In the genomic region with DNA sequence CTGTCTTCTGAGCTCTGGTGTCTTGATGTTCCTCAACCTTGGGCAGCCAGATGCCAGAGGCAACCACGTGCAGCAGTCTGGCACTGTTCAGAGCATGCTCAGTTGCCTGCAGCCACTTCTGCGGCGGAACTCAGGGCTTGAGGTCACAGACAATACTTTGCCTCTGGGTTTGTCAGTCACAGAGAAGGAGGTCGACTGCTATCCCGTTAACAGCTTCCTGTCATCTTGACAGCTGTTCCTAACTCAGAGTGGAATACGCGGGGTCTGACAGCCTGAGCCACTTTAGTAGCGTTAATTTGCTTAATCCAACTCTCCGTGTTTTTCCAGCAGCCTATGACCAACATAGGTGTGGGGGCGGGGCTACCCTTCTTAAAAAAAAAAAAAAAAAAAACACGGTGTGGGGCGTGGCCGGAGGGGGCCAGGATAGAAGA, we compare ENCODE assay signal across 8 mouse cellular contexts. TPM values are rescaled to one million over a fixed set of nuclear protein-coding genes. Genes with fewer than 3 reads are reported as not detected.
DNase-seq lines count a peak whose midpoint lies in the region; ATAC-seq and TF ChIP-seq lines count a peak whose summit lies in the region.

No protein-coding gene starts in this region.

- no peak for ATAC-seq in lung, embryonic 14.5 days (ENCODE audit: insufficient read depth)

- H3K4me1 ChIP-seq in hindbrain, embryonic 10.5 days (replicated peaks): peaks cover 26% of the 10 kb centered on the region; the same call in 1 of the 2 replicates
- H3K4me1 ChIP-seq in lung, embryonic 14.5 days (ENCODE audit: insufficient read depth): no peaks in the 10 kb centered on the region; the same call in 1 of the 2 replicates
- H3K4me1 ChIP-seq in olfactory bulb, adult 2 months (ENCODE audit: control insufficient read depth, insufficient read depth, low read length): peaks cover 6% of the 10 kb centered on the region

- no peak overlapping the region for H3K27ac ChIP-seq in hindbrain, embryonic 10.5 days
- no peak overlapping the region for H3K27ac ChIP-seq in lung, embryonic 14.5 days (ENCODE audit: low read depth)
- peak overlapping the region; percentile 74 for H3K27ac ChIP-seq in olfactory bulb, adult 2 months (ENCODE audit: insufficient read depth, low read depth, low read length)

- H3K4me3 ChIP-seq in hindbrain, embryonic 10.5 days: peak overlapping the region; percentile 74
- H3K4me3 ChIP-seq in lung, embryonic 14.5 days (ENCODE audit: low read depth, low read length): peak overlapping the region; percentile 26
- peak overlapping the region; percentile 17 for H3K4me3 ChIP-seq in olfactory bulb, adult 2 months (ENCODE audit: insufficient read depth, low read depth, low read length)

- peak; percentile 94 for DNase-seq in Muller cell, postnatal 12 days (ENCODE audit: inconsistent ontology term)
- DNase-seq in cerebellum, adult 9-10 months: peak; percentile 88
- peak; percentile 68 to 83 for DNase-seq in frontal cortex, adult 2 months (ENCODE audit: extremely low spot score in 1 of 2, low spot score in 1 of 2)
- DNase-seq in hindbrain, embryonic 10.5 days (ENCODE audit: low spot score): peak; percentile 73
- peak; percentile 78 for DNase-seq in layer of hippocampus, adult 9-10 months (ENCODE audit: low spot score)
- DNase-seq in lung, embryonic 14.5 days: peak; percentile 75
- peak; percentile 58 for DNase-seq in urinary bladder, adult 2 months (ENCODE audit: low spot score)

- H3K27me3 ChIP-seq in hindbrain, embryonic 10.5 days (ENCODE audit: insufficient read depth, poor library complexity, severe bottlenecking): peaks cover 37% of the 10 kb centered on the region
- no peaks in the 10 kb centered on the region for H3K27me3 ChIP-seq in lung, embryonic 14.5 days (ENCODE audit: insufficient read depth, low read length)

- H3K9ac ChIP-seq in lung, embryonic 14.5 days: no peak overlapping the region

- H3K36me3 ChIP-seq in hindbrain, embryonic 10.5 days: no peaks in the 10 kb centered on the region
- H3K36me3 ChIP-seq in lung, embryonic 14.5 days (ENCODE audit: insufficient read depth): no peaks in the 10 kb centered on the region

- TF ChIP-seq CTCF in lung, embryonic 14.5 days (IDR thresholded peaks at IDR 0.05; ENCODE audit: low read depth): no peak
- no peak for TF ChIP-seq CTCF in olfactory bulb, adult 2 months (IDR thresholded peaks at IDR 0.05; ENCODE audit: insufficient read depth, low read depth, low read length)

- no peaks in the 10 kb centered on the region for H3K9me3 ChIP-seq in hindbrain, embryonic 10.5 days
- no peaks in the 10 kb centered on the region for H3K9me3 ChIP-seq in lung, embryonic 14.5 days (ENCODE audit: low read depth, low read length)

- TF ChIP-seq POLR2A in olfactory bulb, adult 2 months (IDR thresholded peaks at IDR 0.05; ENCODE audit: insufficient read depth, low read depth, low read length): no peak

- peak overlapping the region; percentile 98 for H3K4me2 ChIP-seq in lung, embryonic 14.5 days

- WGBS in hindbrain, embryonic 10.5 days: under 1% methylated on average over 13 of the region's 13 CpGs
- WGBS in lung, embryonic 14.5 days: 1% methylated on average over 11 of the region's 13 CpGs
- under 1% methylated on average over 13 of the region's 13 CpGs for WGBS in olfactory bulb, adult 2 months

RNA-seq across cellular contexts. Expression of a gene that starts 1.1 kb away (rescaled TPM):
- polyA plus RNA-seq in frontal cortex, adult 2 months (2012; rRNA removed): 38.3 and 39.8 TPM in 2 replicates
- 1.2 and 1.6 TPM in 2 replicates for polyA plus RNA-seq in hindbrain, embryonic 10.5 days (2016; fragmentation: Nextera tagmentation; extraction: Ambion mirVana)
- polyA plus RNA-seq in lung, embryonic 14.5 days (2014; fragmentation: Nextera tagmentation; extraction: Ambion mirVana): 5.6 and 5.7 TPM in 2 replicates
- polyA plus RNA-seq in olfactory bulb, adult 2 months (2012; ENCODE audit: insufficient read depth, insufficient read length, low replicate concordance, missing spikeins): not detected in 2 replicates
- polyA plus RNA-seq in urinary bladder, adult 2 months (2012; rRNA removed): 19.9 and 23.9 TPM in 2 replicates

Comparison
In these comparisons a context has a peak if more than half of its experiments do, and no peak if none do; other contexts are left out.
1. H3K4me3 ChIP-seq: peak in every context shown above with its lines; median percentile 74 in hindbrain, embryonic 10.5 days; 26 in lung, embryonic 14.5 days; 17 in olfactory bulb, adult 2 months.